Mouse (Mus musculus): ENCODE data around the gene Sept10. TPM values are rescaled to one million over a fixed set of nuclear protein-coding genes. Genes with fewer than 3 reads are reported as not detected.

Gene Sept10
- polyA plus RNA-seq, 1 experiment from 2014 or later = 37.9 TPM

DNA sequence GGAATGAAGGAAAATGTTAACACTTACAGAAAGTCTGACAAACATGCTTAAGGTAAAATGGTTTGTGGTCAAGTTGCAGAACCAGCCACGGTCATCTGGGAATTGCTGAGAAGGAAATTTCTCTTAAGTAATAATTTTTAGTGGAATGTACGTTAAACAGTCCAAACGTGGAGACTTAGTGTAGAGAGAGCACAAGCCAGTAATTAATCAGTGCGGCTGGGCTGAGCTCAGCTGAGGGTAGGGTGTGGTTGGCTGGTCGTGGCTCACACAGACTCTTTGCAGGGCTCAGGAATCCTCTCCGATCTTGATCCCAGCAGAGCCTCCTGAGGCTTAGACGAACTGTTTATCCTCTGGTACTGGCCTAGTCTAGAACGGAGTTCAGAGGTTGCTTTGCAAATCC, 30.7 kb upstream of the Sept10 start:
- peaks cover 13% of the 10 kb centered on the region; the same call in 1 of the 2 replicates for H3K4me1 ChIP-seq

DNA sequence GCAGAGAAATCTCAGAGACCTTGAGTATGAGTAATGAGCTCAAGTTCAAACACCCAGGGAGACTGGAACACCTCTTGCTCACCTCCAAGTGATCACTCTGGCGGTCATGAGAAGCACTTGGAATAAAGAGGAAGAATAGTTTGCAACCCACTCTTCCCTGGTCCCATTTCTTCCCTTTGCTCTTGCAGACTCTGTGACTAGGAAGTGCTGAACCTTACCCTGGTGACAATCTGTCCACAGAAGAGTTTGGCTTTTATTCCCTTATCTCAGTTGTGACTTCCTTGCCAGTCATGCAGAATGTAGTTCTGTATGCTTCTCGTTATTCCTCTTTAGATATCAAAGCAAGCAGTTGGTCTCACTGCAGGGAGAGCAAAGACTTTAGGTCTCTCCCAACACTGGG, 30.3 kb upstream of the Sept10 start:
- no peak overlapping the region for H3K27ac ChIP-seq
- peaks cover 13% of the 10 kb centered on the region; the same call in 1 of the 2 replicates for H3K4me1 ChIP-seq
- H3K36me3 ChIP-seq = no peaks in the 10 kb centered on the region
- H3K4me3 ChIP-seq = no peak overlapping the region
- WGBS = 40% methylated on average over 2 of the region's 2 CpGs
- H3K9me3 ChIP-seq = no peaks in the 10 kb centered on the region
- DNase-seq (ENCODE audit: low spot score) = no peak
- no peaks in the 10 kb centered on the region for H3K27me3 ChIP-seq (ENCODE audit: insufficient read depth, poor library complexity, severe bottlenecking)

More for the DNA sequence above, 30.7 kb upstream of the Sept10 start:
- no peaks in the 10 kb centered on the region for H3K9me3 ChIP-seq
- H3K27me3 ChIP-seq (ENCODE audit: insufficient read depth, poor library complexity, severe bottlenecking) = no peaks in the 10 kb centered on the region
- DNase-seq (ENCODE audit: low spot score) = no peak
- H3K27ac ChIP-seq = no peak overlapping the region
- H3K36me3 ChIP-seq = no peaks in the 10 kb centered on the region
- H3K4me3 ChIP-seq = no peak overlapping the region
- WGBS = 61% methylated on average over 8 of the region's 8 CpGs

DNA sequence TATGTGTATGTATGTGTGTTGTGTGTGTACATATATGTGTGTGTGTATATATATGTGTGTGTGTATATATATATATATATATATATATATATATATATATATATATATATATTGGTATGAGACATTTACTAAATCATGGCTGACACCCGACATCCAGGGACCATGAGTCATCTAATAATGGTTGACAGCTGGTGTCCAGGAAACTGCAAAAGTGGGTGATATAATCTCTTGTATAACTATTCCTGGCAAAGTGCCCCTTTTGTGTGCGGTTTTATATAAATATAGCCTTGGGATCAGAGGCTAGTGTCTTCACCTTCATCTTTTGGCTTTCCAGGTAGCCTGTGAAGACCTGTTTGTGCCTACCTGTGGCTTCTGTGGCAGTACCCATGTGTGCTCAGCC, 29.0 kb upstream of the Sept10 start:
- no peaks in the 10 kb centered on the region for H3K27me3 ChIP-seq (ENCODE audit: insufficient read depth, poor library complexity, severe bottlenecking)
- H3K4me3 ChIP-seq = no peak overlapping the region
- 84% methylated on average over 2 of the region's 2 CpGs for WGBS
- H3K27ac ChIP-seq = no peak overlapping the region
- no peaks in the 10 kb centered on the region for H3K9me3 ChIP-seq
- peaks cover 12% of the 10 kb centered on the region; the same call in 1 of the 2 replicates for H3K4me1 ChIP-seq
- DNase-seq (ENCODE audit: low spot score) = no peak
- H3K36me3 ChIP-seq = no peaks in the 10 kb centered on the region

GRCm38 (mm10) chr10:59249531-59249930, 27.9 kb upstream of the Sept10 start:
- 69% methylated on average over 3 of the region's 3 CpGs for WGBS
- DNase-seq (ENCODE audit: low spot score) = no peak

DNA sequence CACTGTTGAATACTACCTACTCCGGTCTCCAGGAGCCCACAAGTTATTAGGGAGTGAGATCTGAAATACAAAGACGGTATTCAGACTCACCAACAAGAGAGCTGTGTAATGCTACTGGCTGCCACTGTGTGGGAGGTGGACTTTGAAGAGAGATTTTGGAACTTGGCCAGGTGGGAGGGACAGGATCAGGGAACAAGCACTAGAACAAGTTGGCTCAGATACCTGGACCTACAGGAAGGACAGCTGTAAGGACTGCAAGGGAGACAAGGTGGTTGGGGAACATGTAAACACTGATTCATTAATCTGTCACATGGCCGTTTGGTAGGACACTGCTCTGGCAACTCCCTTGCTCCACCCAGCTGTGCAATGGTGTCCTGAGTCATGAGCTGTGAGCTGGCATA, 19.5 kb upstream of the Sept10 start:
- 69% methylated on average over 3 of the region's 3 CpGs for WGBS
- no peak for DNase-seq (ENCODE audit: low spot score)
- Histone ChIP-seq H3K36me3 (no peaks in the 10 kb centered on the region), H3K9me3 (no peaks in the 10 kb centered on the region), H3K27ac (no peak overlapping the region), H3K27me3 (ENCODE audit: insufficient read depth, poor library complexity, severe bottlenecking) (no peaks in the 10 kb centered on the region), H3K4me1 (no peaks in the 10 kb centered on the region), H3K4me3 (no peak overlapping the region)

More at GRCm38 (mm10) chr10:59249531-59249930, 27.9 kb upstream of the Sept10 start:
- H3K36me3 ChIP-seq = no peaks in the 10 kb centered on the region
- no peak overlapping the region for H3K4me3 ChIP-seq
- H3K4me1 ChIP-seq = peaks cover 4% of the 10 kb centered on the region; the same call in 1 of the 2 replicates
- no peak overlapping the region for H3K27ac ChIP-seq
- no peaks in the 10 kb centered on the region for H3K27me3 ChIP-seq (ENCODE audit: insufficient read depth, poor library complexity, severe bottlenecking)
- no peaks in the 10 kb centered on the region for H3K9me3 ChIP-seq

DNA sequence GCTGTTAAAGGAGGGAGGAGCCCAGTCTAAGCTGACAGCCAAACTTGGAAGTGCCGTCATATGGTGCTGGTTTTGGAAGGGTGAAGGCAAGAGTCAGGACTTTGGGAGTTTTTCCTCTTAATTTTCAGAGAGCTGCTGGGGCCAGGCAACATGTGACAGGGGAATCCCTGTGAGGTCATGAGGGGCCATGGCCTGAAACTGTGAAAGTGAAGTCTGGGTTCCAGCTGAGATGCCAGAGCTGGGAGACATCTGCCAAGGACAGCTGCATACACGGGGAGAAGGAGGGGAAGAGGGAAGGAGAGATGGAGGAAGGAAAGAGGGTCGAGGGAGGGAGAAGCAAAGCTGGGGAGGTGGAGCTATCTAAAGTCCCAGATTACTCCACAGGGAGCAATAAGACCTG, 16.1 kb upstream of the Sept10 start:
- no peaks in the 10 kb centered on the region for H3K27me3 ChIP-seq (ENCODE audit: insufficient read depth, poor library complexity, severe bottlenecking)
- H3K36me3 ChIP-seq = no peaks in the 10 kb centered on the region
- H3K27ac ChIP-seq = no peak overlapping the region
- H3K4me3 ChIP-seq = no peak overlapping the region
- H3K4me1 ChIP-seq = no peaks in the 10 kb centered on the region
- H3K9me3 ChIP-seq = no peaks in the 10 kb centered on the region
- 43% methylated on average over 3 of the region's 3 CpGs for WGBS
- no peak for DNase-seq (ENCODE audit: low spot score)

- Histone ChIP-seq H3K4me3 (no peak overlapping the region), H3K9me3 (no peaks in the 10 kb centered on the region), H3K4me1 (no peaks in the 10 kb centered on the region), H3K27ac (no peak overlapping the region), H3K36me3 (no peaks in the 10 kb centered on the region), H3K27me3 (ENCODE audit: insufficient read depth, poor library complexity, severe bottlenecking) (no peaks in the 10 kb centered on the region)
- DNase-seq (ENCODE audit: low spot score) = no peak
- 75% methylated on average over 6 of the region's 6 CpGs for WGBS
Observed at GRCm38 (mm10) chr10:59236486-59236885, 14.8 kb upstream of the Sept10 start.

GRCm38 (mm10) chr10:59235847-59236246, 14.2 kb upstream of the Sept10 start:
- no peaks in the 10 kb centered on the region for H3K9me3 ChIP-seq
- H3K4me1 ChIP-seq = no peaks in the 10 kb centered on the region
- H3K36me3 ChIP-seq = no peaks in the 10 kb centered on the region
- no peaks in the 10 kb centered on the region for H3K27me3 ChIP-seq (ENCODE audit: insufficient read depth, poor library complexity, severe bottlenecking)
- DNase-seq (ENCODE audit: low spot score) = no peak
- WGBS = 59% methylated on average over 4 of the region's 4 CpGs
- no peak overlapping the region for H3K4me3 ChIP-seq
- no peak overlapping the region for H3K27ac ChIP-seq

DNA sequence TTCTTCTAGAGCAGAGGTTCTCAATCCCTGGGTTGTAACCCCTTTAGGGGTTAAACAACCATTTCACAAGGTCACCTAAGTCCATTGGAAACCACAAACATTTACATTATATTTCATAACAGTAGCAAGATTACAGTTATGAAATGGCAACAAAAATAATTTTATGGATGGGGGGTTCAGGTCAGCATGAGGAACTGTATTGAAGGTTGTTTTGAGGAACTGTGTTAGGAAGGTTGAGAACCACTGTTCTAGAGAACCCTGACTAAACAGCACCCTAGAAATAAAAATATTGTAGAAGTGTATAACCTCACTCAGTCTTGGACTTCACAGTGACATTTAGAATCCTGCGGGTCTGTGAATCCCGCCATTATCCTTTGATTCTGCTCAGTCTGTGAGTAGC, 13.6 kb upstream of the Sept10 start:
- H3K27me3 ChIP-seq (ENCODE audit: insufficient read depth, poor library complexity, severe bottlenecking) = no peaks in the 10 kb centered on the region
- H3K4me3 ChIP-seq = no peak overlapping the region
- H3K27ac ChIP-seq = no peak overlapping the region
- no peaks in the 10 kb centered on the region for H3K4me1 ChIP-seq
- whole genome bisulfite sequencing = 88% methylated on average over 2 of the region's 2 CpGs
- H3K36me3 ChIP-seq = no peaks in the 10 kb centered on the region
- H3K9me3 ChIP-seq = no peaks in the 10 kb centered on the region
- DNase-seq (ENCODE audit: low spot score) = no peak

DNA sequence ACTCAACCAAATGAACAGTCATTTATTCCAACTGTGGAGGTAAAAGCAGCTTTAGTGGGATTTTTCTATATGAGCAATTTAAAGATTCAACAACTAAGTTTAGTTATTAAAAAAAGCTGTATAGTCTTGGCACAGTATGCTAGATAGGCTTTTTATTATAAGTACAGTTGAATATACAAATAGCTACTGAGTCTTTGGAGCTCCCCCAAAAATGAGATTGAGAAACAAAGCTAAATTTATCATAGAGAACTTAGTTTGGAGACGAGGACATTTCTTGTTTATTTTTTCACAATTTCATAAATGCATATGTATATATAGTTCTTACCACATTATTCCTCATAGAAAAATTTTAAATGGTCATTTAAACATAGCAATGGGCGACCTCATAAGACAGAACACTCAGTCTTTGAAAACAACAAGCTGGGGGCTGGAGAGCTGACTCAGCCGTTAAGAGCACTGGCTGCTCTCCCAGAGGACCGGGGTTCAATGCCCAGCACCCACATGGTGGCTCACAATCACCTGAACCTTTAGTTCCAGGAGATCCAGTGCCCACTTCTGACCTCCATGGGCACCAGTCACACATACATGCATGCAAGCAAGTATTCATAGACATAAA, 7.7 kb upstream of the Sept10 start:
- 81% methylated on average over 4 of the region's 4 CpGs for WGBS
- Histone ChIP-seq H3K4me3 (no peak overlapping the region), H3K36me3 (no peaks in the 10 kb centered on the region), H3K4me1 (no peaks in the 10 kb centered on the region), H3K27ac (no peak overlapping the region), H3K27me3 (ENCODE audit: insufficient read depth, poor library complexity, severe bottlenecking) (no peaks in the 10 kb centered on the region), H3K9me3 (no peaks in the 10 kb centered on the region)
- no peak for DNase-seq (ENCODE audit: low spot score)

DNA sequence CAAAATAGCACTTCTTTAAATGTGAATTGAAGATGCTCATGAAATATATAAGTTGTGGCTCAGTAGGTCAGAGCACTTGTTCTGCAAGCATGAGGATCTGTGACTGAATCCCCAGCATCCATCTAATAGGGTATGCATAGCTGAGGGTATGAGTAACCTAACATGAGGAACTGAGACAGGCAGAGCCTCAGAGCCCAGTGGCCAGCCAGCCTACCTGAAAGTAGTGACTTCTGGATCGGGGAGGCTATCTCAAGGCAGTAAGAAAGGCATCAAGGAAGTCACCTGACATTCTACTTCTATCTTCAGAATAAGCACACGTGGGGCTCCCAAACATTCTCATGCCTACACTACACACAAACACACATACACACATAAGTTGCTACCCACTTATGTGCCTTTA, 3.5 kb upstream of the Sept10 start:
- H3K27ac ChIP-seq = no peak overlapping the region
- H3K9me3 ChIP-seq = no peaks in the 10 kb centered on the region
- H3K4me3 ChIP-seq = no peak overlapping the region
- no peaks in the 10 kb centered on the region for H3K36me3 ChIP-seq
- peaks cover 13% of the 10 kb centered on the region for H3K4me1 ChIP-seq
- no peak for DNase-seq (ENCODE audit: low spot score)
- WGBS = 72% methylated on average over 2 of the region's 2 CpGs
- H3K27me3 ChIP-seq (ENCODE audit: insufficient read depth, poor library complexity, severe bottlenecking) = no peaks in the 10 kb centered on the region

GRCm38 (mm10) chr10:59223890-59224289, 2.2 kb upstream of the Sept10 start:
- Histone ChIP-seq H3K27me3 (ENCODE audit: insufficient read depth, poor library complexity, severe bottlenecking) (no peaks in the 10 kb centered on the region), H3K4me3 (no peak overlapping the region), H3K36me3 (no peaks in the 10 kb centered on the region), H3K4me1 (peaks cover 14% of the 10 kb centered on the region), H3K27ac (no peak overlapping the region), H3K9me3 (no peaks in the 10 kb centered on the region)
- WGBS = 78% methylated on average over 4 of the region's 4 CpGs
- no peak for DNase-seq (ENCODE audit: low spot score)

- H3K27ac ChIP-seq = no peak overlapping the region
- no peaks in the 10 kb centered on the region for H3K27me3 ChIP-seq (ENCODE audit: insufficient read depth, poor library complexity, severe bottlenecking)
- H3K36me3 ChIP-seq = no peaks in the 10 kb centered on the region
- no peaks in the 10 kb centered on the region for H3K9me3 ChIP-seq
- no peak for DNase-seq (ENCODE audit: low spot score)
- peaks cover 19% of the 10 kb centered on the region for H3K4me1 ChIP-seq
- H3K4me3 ChIP-seq = peak overlapping the region; percentile 84
- whole genome bisulfite sequencing = 39% methylated on average over 14 of the region's 14 CpGs
Observed at GRCm38 (mm10) chr10:59223301-59223700, 1.7 kb upstream of the Sept10 start.
